Mouse (Mus musculus): Measurements from ENCODE around the gene Ctnnb1.

Ctnnb1 gene

DNA sequence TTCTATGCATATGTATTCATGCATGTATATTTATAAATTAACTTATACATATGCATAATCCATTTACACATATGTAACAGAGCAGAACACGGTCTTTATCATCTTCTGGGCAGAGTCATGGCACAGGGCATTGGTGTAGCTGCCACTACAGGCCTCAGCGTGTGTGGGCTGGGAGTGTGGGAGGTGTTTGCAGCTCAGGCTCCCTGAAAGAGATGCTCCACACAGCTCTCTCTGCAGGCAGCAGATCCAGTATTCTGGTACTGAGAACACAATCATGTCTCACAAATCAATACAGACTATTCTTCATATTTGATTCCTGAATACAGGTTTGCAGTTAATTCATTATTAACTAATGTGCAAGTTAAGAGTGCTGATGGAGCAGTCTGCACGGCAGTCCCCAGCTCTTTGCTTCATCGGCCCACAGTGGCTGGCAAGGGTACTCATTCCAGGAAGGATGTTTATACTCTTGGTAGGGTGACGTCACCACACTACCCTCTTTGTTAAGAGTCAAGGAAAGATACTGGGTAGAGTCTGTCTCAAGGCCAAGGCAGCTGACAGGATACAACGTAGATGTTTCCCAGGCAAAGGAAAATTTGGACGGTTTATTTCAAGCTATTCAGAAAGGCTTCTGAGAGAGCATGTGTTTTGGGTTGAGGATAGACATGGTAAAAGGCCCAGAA is 71.8 kb downstream of the Ctnnb1 start:
- no peak for DNase-seq (ENCODE audit: low read depth, low spot score)

GRCm38 (mm10) chr9:121001681-121002540 is 72.9 kb downstream of the Ctnnb1 start:
- no peak for DNase-seq (ENCODE audit: low read depth, low spot score)

DNA sequence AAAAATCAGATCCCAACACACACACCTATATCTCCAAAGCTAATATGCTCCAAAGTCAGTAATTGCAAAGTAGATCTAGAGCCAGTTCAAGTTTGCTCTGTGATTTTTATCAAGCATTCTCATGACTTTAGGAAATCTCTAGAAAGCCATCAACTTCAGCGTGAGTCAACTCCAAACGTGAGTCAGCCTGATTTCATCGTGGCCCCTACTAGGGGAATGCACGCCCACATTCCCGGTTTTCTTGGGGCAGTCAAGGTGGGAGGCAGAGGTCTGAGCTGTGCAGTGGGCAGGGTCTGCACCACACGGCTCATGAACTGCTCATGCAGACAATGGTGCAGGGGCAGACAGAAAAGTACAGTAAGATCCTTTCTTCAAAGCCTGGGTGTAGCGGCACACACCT is 76.9 kb downstream of the Ctnnb1 start:
- DNase-seq (ENCODE audit: low read depth, low spot score) = no peak
